Mouse (Mus musculus) hindbrain, postnatal 0 days (tissue): ENCODE measurements at regions not wholly inside any gene's neighbourhood (a gene's known extent, or its start where the extent isn't known, plus 50 kb on each side); places are given as distances from the start of the nearest gene placed in this dataset.
"Not testable (repeated sequence)": the region's sequence is repeated elsewhere in the genome, so short reads cannot be mapped to it uniquely, and the experiment has no call there.

Experiments used
- ATAC-seq: fragments of 200-750 bp; cut with Nextera tagmentation; 2 replicates; pipeline ENCODE4 v1.8.0; 2017; ENCODE audit warnings: mild to moderate bottlenecking, moderate TSS enrichment, moderate library complexity
- DNase-seq: peaks from one replicate; pipeline ENCODE4 v3.0.0-alpha.2; 2015; ENCODE audit warnings: low spot score
- H3K27ac ChIP-seq: fragments of 300-500 bp; sonication (generic); 2 replicates; pipeline ENCODE4 v1.5.1; 2014; ENCODE audit warnings: mild to moderate bottlenecking
- H3K27me3 ChIP-seq: fragments of 300-500 bp; sonication (generic); 2 replicates; pipeline ENCODE4 v1.6.1; 2014; ENCODE audit warnings: low read length, mixed read lengths; ENCODE audit not compliant: insufficient read depth
- H3K36me3 ChIP-seq: fragments of 300-500 bp; sonication (generic); 2 replicates; pipeline ENCODE4 v1.6.1; 2014; ENCODE audit warnings: low read length, mixed read lengths; ENCODE audit not compliant: insufficient read depth
- H3K4me1 ChIP-seq: fragments of 300-500 bp; sonication (generic); 2 replicates; pipeline ENCODE4 v1.6.1; 2014; ENCODE audit warnings: antibody characterized with exemption, low read length, mixed read lengths; ENCODE audit not compliant: insufficient read depth
- H3K4me2 ChIP-seq: fragments of 300-500 bp; sonication (generic); 2 replicates; pipeline ENCODE4 v1.6.1; 2014; ENCODE audit warnings: low read depth, mild to moderate bottlenecking, low read length, moderate library complexity, mixed read lengths
- H3K4me3 ChIP-seq: fragments of 300-500 bp; sonication (generic); 2 replicates; pipeline ENCODE4 v1.5.1; 2014; ENCODE audit warnings: low read length
- H3K9ac ChIP-seq: fragments of 300-500 bp; sonication (generic); replicated peaks from 2 replicates; pipeline ENCODE4 v1.6.1; 2014; ENCODE audit warnings: mild to moderate bottlenecking, low read length, moderate library complexity, mixed read lengths
- H3K9me3 ChIP-seq: fragments of 300-500 bp; sonication (generic); 2 replicates; pipeline ENCODE4 v1.6.1; 2016; ENCODE audit warnings: low read length, mixed read lengths
- CTCF ChIP-seq: IDR thresholded peaks from 2 replicates; pipeline ENCODE4 v1.5.1; 2016; ENCODE audit warnings: antibody characterized with exemption, control low read depth, low read depth
- WGBS: fragments of 180-500 bp; shearing (Covaris S2); extraction: QIAGEN DNeasy Blood & Tissue Kit; methylation state at CpG from one replicate; pipeline ENCODE4 v1.1.7; 2014; 5-methylcytosine and 5-hydroxymethylcytosine counted together

DNA sequence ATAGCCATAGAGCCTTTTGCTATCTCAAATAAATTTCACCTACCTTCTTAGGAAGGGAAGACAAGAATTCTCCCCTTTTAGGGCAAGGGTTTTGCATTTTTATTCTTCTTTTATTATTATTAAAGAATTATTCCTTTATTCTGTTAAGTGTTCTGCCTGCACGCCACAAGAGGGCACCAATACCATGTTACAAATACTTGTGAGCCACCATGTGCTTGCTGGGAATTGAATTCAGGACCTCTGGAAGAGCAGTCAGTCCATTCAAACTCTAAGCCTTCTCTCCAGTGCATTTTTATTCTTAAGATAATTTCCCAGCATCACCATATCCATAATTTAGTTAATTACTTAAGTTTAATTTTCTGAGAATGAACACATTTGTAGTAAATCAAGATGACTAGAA is 135.9 kb downstream of the Ptchd3 start:
- not testable (repeated sequence) for H3K9me3 ChIP-seq, H3K27me3 ChIP-seq, DNase-seq, H3K4me1 ChIP-seq, H3K36me3 ChIP-seq, H3K9ac ChIP-seq, H3K4me2 ChIP-seq, H3K4me3 ChIP-seq, ATAC-seq, H3K27ac ChIP-seq
- TF ChIP-seq CTCF, result peak; percentile 28
- WGBS, result 0% methylated on average over 1 of the region's 1 CpGs
